Mouse (Mus musculus): Measurements from ENCODE around the gene Gpc4.

DNA sequence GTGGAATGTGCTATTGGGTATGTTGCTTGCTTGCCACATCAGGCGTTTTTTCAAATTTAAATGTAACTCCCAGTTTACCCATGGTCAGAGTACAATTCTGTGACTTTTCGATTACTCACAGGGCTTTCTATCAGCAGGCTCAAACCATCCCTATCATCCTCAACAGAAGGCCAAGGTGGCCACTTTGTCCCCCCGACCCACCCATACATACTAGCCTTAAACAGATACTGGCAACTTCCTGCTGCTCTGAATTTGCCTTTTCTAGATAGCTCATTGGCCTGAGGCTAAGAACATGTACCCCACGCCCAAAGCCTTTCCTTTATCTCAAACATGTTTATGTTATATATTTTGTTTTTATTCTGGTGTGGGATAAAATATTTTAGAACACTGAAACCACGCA, 51.4 kb downstream of the Gpc4 start:
- TF ChIP-seq CTCF (conservative IDR thresholded peaks at IDR 0.05; ENCODE audit: low read length) (no peak), NANOG (IDR thresholded peaks at IDR 0.05; ENCODE audit: borderline replicate concordance, low read length) (no peak)
